12 mouse cellular contexts compared by ENCODE assay signal in genomic region chr8:122762731-122763266, GRCm38 (mm10). TPM values are rescaled to one million over a fixed set of nuclear protein-coding genes. Genes with fewer than 3 reads are reported as not detected.
DNase-seq lines count a peak whose midpoint lies in the region; ATAC-seq and TF ChIP-seq lines count a peak whose summit lies in the region.
"Had no signal": no experiment of that assay in that cellular context is flagged by ENCODE, and none has a peak within 500 bp of the region (broad histone marks: within the 10 kb centered on the region; RNA-seq: fewer than 3 reads in every experiment).

No protein-coding gene starts in this region.

- H3K4me2 ChIP-seq in heart, embryonic 11.5 days: no peak overlapping the region
- no peak overlapping the region for H3K4me2 ChIP-seq in neural tube, embryonic 15.5 days
- H3K4me2 ChIP-seq: limb, embryonic 13.5 days; midbrain, embryonic 13.5 days had no signal

- no peak for TF ChIP-seq CTCF in bone marrow, adult 2 months (IDR thresholded peaks at IDR 0.05; ENCODE audit: control insufficient read depth, insufficient read depth, low read length)

- DNase-seq in heart, adult 18-20 months: peak; percentile 45 to 53
- peak; percentile 24 to 33 for DNase-seq in heart, postnatal 36 days
- DNase-seq in lung, postnatal 4 days: peak; percentile 27 to 46
- no peak for DNase-seq in ovary, postnatal 10 days (ENCODE audit: low spot score)
- no peak for DNase-seq in ovary, postnatal 36 days (ENCODE audit: low spot score)
- DNase-seq: cerebellum, adult 11-12 months had no signal

- 41% methylated on average over 12 of the region's 12 CpGs for WGBS in heart, embryonic 11.5 days (ENCODE audit: insufficient replicate concordance)
- WGBS in bone marrow, adult 2 months: 30% methylated on average over 12 of the region's 12 CpGs
- 50% methylated on average over 12 of the region's 12 CpGs for WGBS in neural tube, embryonic 15.5 days

- no peak overlapping the region for H3K9ac ChIP-seq in heart, embryonic 11.5 days (ENCODE audit: low read depth, low read length)
- H3K9ac ChIP-seq in neural tube, embryonic 15.5 days (replicated peaks): no peak overlapping the region
- H3K9ac ChIP-seq: limb, embryonic 13.5 days; midbrain, embryonic 13.5 days had no signal

- ATAC-seq in heart, embryonic 11.5 days (replicated peaks; ENCODE audit: insufficient number of reproducible peaks, low FRiP score, low TSS enrichment): no peak
- no peak for ATAC-seq in neural tube, embryonic 15.5 days (ENCODE audit: low FRiP score)
- ATAC-seq: hindbrain, embryonic 16.5 days; midbrain, embryonic 13.5 days had no signal

- no peak overlapping the region for H3K4me3 ChIP-seq in heart, embryonic 11.5 days (ENCODE audit: low read depth, low read length)
- H3K4me3 ChIP-seq in bone marrow, adult 2 months (replicated peaks; ENCODE audit: control insufficient read depth, low read depth, low read length): peak overlapping the region; percentile 22
- H3K4me3 ChIP-seq in neural tube, embryonic 15.5 days (replicated peaks): no peak overlapping the region
- H3K4me3 ChIP-seq: limb, embryonic 13.5 days; midbrain, embryonic 13.5 days had no signal

- H3K27ac ChIP-seq in heart, embryonic 11.5 days (ENCODE audit: low read depth, low read length): no peak overlapping the region
- peak overlapping the region; percentile 85 for H3K27ac ChIP-seq in bone marrow, adult 2 months (ENCODE audit: control insufficient read depth, insufficient read depth, low read depth, low read length, poor library complexity)
- no peak overlapping the region for H3K27ac ChIP-seq in neural tube, embryonic 15.5 days (replicated peaks)
- H3K27ac ChIP-seq: limb, embryonic 13.5 days; midbrain, embryonic 13.5 days had no signal

- TF ChIP-seq POLR2A in bone marrow, adult 2 months (IDR thresholded peaks at IDR 0.05; ENCODE audit: borderline replicate concordance, control insufficient read depth, low read depth, low read length): no peak

- intact Hi-C loops in heart, postnatal 36 days (cut with DNase I): no loop called here

- peaks cover 9% of the 10 kb centered on the region for H3K4me1 ChIP-seq in heart, embryonic 11.5 days (ENCODE audit: control insufficient read depth, insufficient read depth, low read length)
- peaks cover 6% of the 10 kb centered on the region for H3K4me1 ChIP-seq in bone marrow, adult 2 months (ENCODE audit: control insufficient read depth, insufficient read depth, low read length)
- H3K4me1 ChIP-seq in neural tube, embryonic 15.5 days: peaks cover 13% of the 10 kb centered on the region; the same call in 1 of the 2 replicates
- H3K4me1 ChIP-seq: limb, embryonic 13.5 days had no signal

- H3K9me3 ChIP-seq in heart, embryonic 11.5 days (replicated peaks; ENCODE audit: control insufficient read depth, low read length): no peaks in the 10 kb centered on the region
- no peaks in the 10 kb centered on the region for H3K9me3 ChIP-seq in neural tube, embryonic 15.5 days (replicated peaks)
- H3K9me3 ChIP-seq: limb, embryonic 13.5 days; midbrain, embryonic 13.5 days had no signal

- no peaks in the 10 kb centered on the region for H3K36me3 ChIP-seq in heart, embryonic 11.5 days (ENCODE audit: control insufficient read depth, insufficient read depth, low read length)
- no peaks in the 10 kb centered on the region for H3K36me3 ChIP-seq in neural tube, embryonic 15.5 days
- H3K36me3 ChIP-seq: limb, embryonic 13.5 days; midbrain, embryonic 13.5 days had no signal

- peaks cover 8% of the 10 kb centered on the region for H3K27me3 ChIP-seq in heart, embryonic 11.5 days (ENCODE audit: control insufficient read depth, insufficient read depth, low read length)
- 0 out of 2 replicates have a peak, but pooled peaks cover under 1% of the 10 kb centered on the region for H3K27me3 ChIP-seq in neural tube, embryonic 15.5 days (replicated peaks)
- H3K27me3 ChIP-seq: midbrain, embryonic 13.5 days had no signal

RNA-seq across cellular contexts. Expression of gene Acsf3, which starts 12.5 kb away (rescaled TPM):
- total RNA-seq in heart, adult 18-20 months (2021): 10 to 100 TPM; 32.3 to 35.1 TPM
- polyA plus RNA-seq in heart, embryonic 11.5 days (2014; fragmentation: Nextera tagmentation; extraction: Ambion mirVana): 15.4 and 17.5 TPM in 2 replicates
- 5.0 TPM in 2 replicates for polyA plus RNA-seq in bone marrow, adult 2 months (2011; ENCODE audit: insufficient read depth, insufficient read length, low replicate concordance, missing spikeins)
- 10 to 100 TPM; 28.3 to 30.6 TPM for total RNA-seq in heart, postnatal 36 days (2021)
- polyA plus RNA-seq in neural tube, embryonic 15.5 days (2015; fragmentation: Nextera tagmentation; extraction: Ambion mirVana): 15.2 and 20.3 TPM in 2 replicates

Comparison
In these comparisons a context has a peak if more than half of its experiments do, and no peak if none do; other contexts are left out.
1. DNase-seq: peak in heart, adult 18-20 months (2 of 2), heart, postnatal 36 days (2 of 2) and lung, postnatal 4 days (2 of 2); none in ovary, postnatal 10 days (single experiment) and ovary, postnatal 36 days (single experiment).